Mouse (Mus musculus) lung, embryonic 15.5 days (tissue): ENCODE results near the gene Hspa1a. TPM values are rescaled to one million over a fixed set of nuclear protein-coding genes. Genes with fewer than 3 reads are reported as not detected.
A peak's percentile ranks its signal among the peaks of the same experiment; 100 is the strongest.

Experiments used
- ATAC-seq: fragments of 200-750 bp; cut with Nextera tagmentation; 2 replicates; pipeline ENCODE4 v1.8.0; 2017; ENCODE audit warnings: moderate number of reproducible peaks, borderline replicate concordance; ENCODE audit not compliant: low FRiP score, low TSS enrichment; ENCODE audit errors: extremely low read depth
- H3K27ac ChIP-seq: fragments of 300-500 bp; sonication (generic); 2 replicates; pipeline ENCODE4 v1.5.1; 2015; ENCODE audit warnings: moderate library complexity, mild to moderate bottlenecking, inconsistent platforms
- H3K27me3 ChIP-seq: fragments of 300-500 bp; sonication (generic); 2 replicates; pipeline ENCODE4 v1.6.1; 2015; ENCODE audit warnings: inconsistent platforms
- H3K36me3 ChIP-seq: fragments of 300-500 bp; sonication (generic); 2 replicates; pipeline ENCODE4 v1.6.1; 2015; ENCODE audit warnings: inconsistent platforms
- H3K4me1 ChIP-seq: fragments of 300-500 bp; sonication (generic); 2 replicates; pipeline ENCODE4 v1.6.1; 2015; ENCODE audit warnings: inconsistent platforms
- H3K4me2 ChIP-seq: fragments of 300-500 bp; sonication (generic); 2 replicates; pipeline ENCODE4 v1.6.1; 2015; ENCODE audit warnings: inconsistent platforms, mild to moderate bottlenecking, moderate library complexity
- H3K4me3 ChIP-seq: fragments of 300-500 bp; sonication (generic); 2 replicates; pipeline ENCODE4 v1.5.1; 2015; ENCODE audit warnings: mild to moderate bottlenecking, inconsistent platforms
- H3K9ac ChIP-seq: fragments of 300-500 bp; sonication (generic); 2 replicates; pipeline ENCODE4 v1.6.1; 2015; ENCODE audit warnings: inconsistent platforms
- H3K9me3 ChIP-seq: fragments of 300-500 bp; sonication (generic); 2 replicates; pipeline ENCODE4 v1.6.1; 2016; ENCODE audit warnings: inconsistent platforms
- WGBS: fragments of 180-500 bp; shearing (Covaris S2); methylation state at CpG from one replicate; pipeline ENCODE4 v1.1.7; 2015; 5-methylcytosine and 5-hydroxymethylcytosine counted together
- polyA plus RNA-seq: library from polyadenylated mRNA; unstranded; fragments of >200 nt; fragmentation: Nextera tagmentation; extraction: Ambion mirVana; gene quantifications from 2 replicates; pipeline ENCODE4 v1.2.1, GENCODE M21; 2015

Gene Hspa1a
- polyA plus RNA-seq, 1 experiment from 2014 or later, result 3.4 TPM

DNA sequence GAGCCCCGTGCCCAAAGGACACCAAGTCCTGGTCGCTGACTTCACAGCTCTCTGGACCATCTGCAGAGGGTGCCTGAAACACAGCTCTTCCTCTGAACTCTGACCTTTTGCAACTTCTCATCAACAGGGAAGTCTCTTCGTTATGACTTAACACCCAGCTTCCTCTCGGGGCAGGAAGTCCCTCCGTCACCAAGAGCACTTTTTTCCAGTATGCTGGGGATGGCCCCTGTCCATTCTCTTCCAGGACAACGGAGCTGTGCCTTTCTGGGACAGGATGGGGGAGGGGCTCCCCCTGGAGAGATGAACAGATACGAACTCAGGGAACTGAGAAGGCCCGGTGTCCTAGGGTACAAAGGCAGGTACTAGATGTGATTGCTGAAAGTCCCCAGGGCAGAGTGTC lies 37.1 kb downstream of the Hspa1a start:
- Histone ChIP-seq H3K4me2 (no peak overlapping the region), H3K27ac (no peak overlapping the region), H3K9ac (no peak overlapping the region)

DNA sequence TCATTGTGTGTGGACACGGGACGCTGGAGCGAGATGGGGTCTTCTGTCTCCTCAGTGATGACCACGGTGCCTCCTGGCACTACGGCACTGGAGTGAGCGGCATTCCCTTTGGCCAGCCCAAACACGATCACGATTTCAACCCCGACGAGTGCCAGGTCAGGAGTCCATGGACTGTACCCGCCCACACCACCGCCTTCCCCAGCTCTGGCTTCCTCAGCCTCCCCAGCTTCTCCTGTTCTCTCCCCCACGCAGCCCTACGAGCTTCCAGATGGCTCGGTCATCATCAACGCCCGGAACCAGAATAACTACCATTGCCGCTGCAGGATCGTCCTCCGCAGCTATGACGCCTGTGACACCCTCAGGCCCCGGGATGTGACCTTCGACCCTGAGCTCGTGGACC lies 37.9 kb downstream of the Hspa1a start:
- ATAC-seq, result no peak
- no peak overlapping the region for H3K27ac ChIP-seq
- no peak overlapping the region for H3K4me3 ChIP-seq
- no peaks in the 10 kb centered on the region for H3K27me3 ChIP-seq
- peak overlapping the region; percentile 1; the same call in 1 of the 2 replicates for H3K4me2 ChIP-seq
- H3K9ac ChIP-seq, result no peak overlapping the region
- H3K9me3 ChIP-seq, result no peaks in the 10 kb centered on the region
- H3K36me3 ChIP-seq, result no peaks in the 10 kb centered on the region
- peaks cover 8% of the 10 kb centered on the region for H3K4me1 ChIP-seq
- 74% methylated on average over 24 of the region's 24 CpGs for whole genome bisulfite sequencing

More for the DNA sequence above, 37.1 kb downstream of the Hspa1a start:
- Histone ChIP-seq H3K27me3 (no peaks in the 10 kb centered on the region), H3K36me3 (no peaks in the 10 kb centered on the region), H3K4me3 (no peak overlapping the region), H3K4me1 (peaks cover 8% of the 10 kb centered on the region), H3K9me3 (no peaks in the 10 kb centered on the region)
- 38% methylated on average over 8 of the region's 8 CpGs for WGBS
- ATAC-seq, result no peak

DNA sequence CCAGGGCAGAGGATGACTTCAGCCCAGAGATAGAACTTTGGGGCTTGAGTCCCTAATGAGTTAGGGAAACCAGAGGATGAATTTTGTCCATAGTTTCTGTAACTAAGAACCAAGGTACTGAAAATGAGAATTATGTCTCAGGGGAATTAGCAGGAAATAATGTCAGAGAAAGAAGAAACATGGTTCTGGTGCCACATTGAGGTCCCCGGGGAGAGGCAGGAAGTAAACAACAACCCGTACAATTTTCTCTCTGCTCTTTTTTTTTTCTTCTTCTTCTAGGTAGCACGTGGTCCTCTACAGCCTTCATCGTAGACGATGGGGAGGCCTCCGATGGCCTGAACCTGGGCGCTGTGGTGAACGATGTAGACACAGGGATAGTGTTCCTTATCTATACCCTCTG lies 39.7 kb downstream of the Hspa1a start:
- H3K9me3 ChIP-seq, result no peaks in the 10 kb centered on the region
- 65% methylated on average over 8 of the region's 8 CpGs for WGBS
- H3K4me2 ChIP-seq, result peak overlapping the region; percentile 93
- peak overlapping the region; percentile 61; the same call in 1 of the 2 replicates for H3K4me3 ChIP-seq
- ATAC-seq, result no peak
- peaks cover 8% of the 10 kb centered on the region for H3K4me1 ChIP-seq
- no peak overlapping the region for H3K27ac ChIP-seq
- H3K27me3 ChIP-seq, result no peaks in the 10 kb centered on the region
- H3K36me3 ChIP-seq, result no peaks in the 10 kb centered on the region
- H3K9ac ChIP-seq, result no peak overlapping the region; the same call in 1 of the 2 replicates

DNA sequence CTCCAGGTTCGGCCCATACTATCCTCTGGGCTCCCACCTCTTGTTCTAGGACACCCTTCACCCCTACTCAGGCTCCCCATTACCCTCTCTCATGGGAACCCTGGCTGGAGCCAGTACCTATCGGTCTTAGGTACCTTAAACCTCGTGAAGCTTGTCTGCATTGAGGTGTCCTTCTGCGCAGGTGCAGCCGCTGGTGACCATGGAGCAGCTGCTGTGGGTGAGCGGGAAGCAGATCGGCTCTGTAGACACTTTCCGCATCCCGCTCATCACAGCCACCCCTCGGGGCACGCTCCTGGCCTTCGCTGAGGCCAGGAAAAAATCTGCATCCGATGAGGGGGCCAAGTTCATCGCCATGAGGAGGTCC lies 40.2 kb downstream of the Hspa1a start:
- H3K9me3 ChIP-seq, result no peaks in the 10 kb centered on the region
- H3K36me3 ChIP-seq, result no peaks in the 10 kb centered on the region
- peaks cover 8% of the 10 kb centered on the region for H3K4me1 ChIP-seq
- peak overlapping the region; percentile 93 for H3K4me2 ChIP-seq
- H3K9ac ChIP-seq, result peak overlapping the region; percentile 60
- H3K27me3 ChIP-seq, result no peaks in the 10 kb centered on the region
- H3K4me3 ChIP-seq, result peak overlapping the region; percentile 61
- no peak overlapping the region for H3K27ac ChIP-seq
- 9% methylated on average over 14 of the region's 14 CpGs for WGBS
- peak; percentile 17 for ATAC-seq

DNA sequence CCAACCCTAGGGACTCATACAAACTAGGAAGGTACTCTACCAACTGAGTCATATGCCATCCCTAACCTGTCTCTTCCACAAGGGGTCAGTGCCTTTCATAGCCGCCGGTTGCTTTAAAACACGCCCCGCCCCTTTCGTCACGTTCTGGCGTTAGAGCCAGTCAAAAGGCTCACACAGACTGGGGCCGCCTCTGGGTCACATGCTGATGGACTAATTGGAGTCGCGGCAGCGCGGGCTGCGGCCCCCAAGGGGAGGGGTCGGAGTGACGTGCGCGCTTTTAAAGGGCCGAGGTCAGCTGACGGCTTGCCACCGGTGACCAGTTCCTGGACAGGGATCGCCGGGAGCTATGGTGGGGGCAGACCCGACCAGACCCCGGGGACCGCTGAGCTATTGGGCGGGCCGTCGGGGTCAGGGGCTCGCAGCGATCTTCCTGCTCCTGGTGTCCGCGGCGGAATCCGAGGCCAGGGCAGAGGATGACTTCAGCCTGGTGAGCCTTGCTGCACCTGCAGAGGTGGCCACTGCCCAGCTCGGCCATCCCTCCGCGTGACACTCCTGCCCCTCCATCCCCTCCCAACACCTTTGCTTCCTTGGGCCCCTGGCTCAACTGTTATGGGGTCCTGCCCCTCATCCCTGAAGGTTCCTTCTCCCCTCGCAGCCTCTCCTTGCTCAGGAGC lies 40.8 kb downstream of the Hspa1a start, which contains the start of gene Neu1:
Neu1 (plus strand) TSS at position 193 of the 674 bp plus-strand sequence.
- ATAC-seq, result peak; percentile 96
- no peak within 1 kb of the TSS for H3K27ac ChIP-seq
- peak within 1 kb of the TSS; percentile 60 for H3K9ac ChIP-seq
- H3K36me3 ChIP-seq, result no peaks in the 10 kb centered on the region
- peaks cover 8% of the 10 kb centered on the region for H3K4me1 ChIP-seq
- H3K27me3 ChIP-seq, result no peaks in the 10 kb centered on the region
- H3K4me3 ChIP-seq, result peak within 1 kb of the TSS; percentile 61
- peak within 1 kb of the TSS; percentile 93 for H3K4me2 ChIP-seq
- no peaks in the 10 kb centered on the region for H3K9me3 ChIP-seq
- WGBS, result under 1% methylated on average over 38 of the region's 38 CpGs

DNA sequence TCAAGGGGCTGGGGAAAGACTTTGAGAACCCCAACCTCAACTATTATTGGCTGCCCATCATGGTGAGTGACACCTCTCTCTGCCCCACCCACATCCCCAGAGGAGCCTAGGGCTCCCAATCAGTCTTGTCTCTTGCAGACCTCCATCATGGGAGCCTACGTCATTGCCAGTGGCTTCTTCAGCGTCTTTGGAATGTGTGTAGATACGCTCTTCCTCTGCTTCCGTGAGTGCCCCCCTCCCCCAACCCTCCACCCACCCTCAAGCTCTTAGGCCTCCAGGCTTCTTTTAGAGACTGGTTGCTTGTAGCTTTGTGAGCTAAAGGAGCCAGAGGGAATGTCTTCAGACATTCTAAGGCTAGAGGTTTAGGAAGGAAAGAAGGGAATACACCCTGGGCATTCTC lies 43.1 kb downstream of the Hspa1a start:
- H3K36me3 ChIP-seq, result no peaks in the 10 kb centered on the region
- 31% methylated on average over 4 of the region's 4 CpGs for WGBS
- peaks cover 8% of the 10 kb centered on the region for H3K4me1 ChIP-seq
- no peak overlapping the region for H3K4me3 ChIP-seq
- no peak for ATAC-seq
- no peak overlapping the region for H3K9ac ChIP-seq
- no peaks in the 10 kb centered on the region for H3K27me3 ChIP-seq
- H3K27ac ChIP-seq, result no peak overlapping the region
- H3K9me3 ChIP-seq, result no peaks in the 10 kb centered on the region
- H3K4me2 ChIP-seq, result no peak overlapping the region

DNA sequence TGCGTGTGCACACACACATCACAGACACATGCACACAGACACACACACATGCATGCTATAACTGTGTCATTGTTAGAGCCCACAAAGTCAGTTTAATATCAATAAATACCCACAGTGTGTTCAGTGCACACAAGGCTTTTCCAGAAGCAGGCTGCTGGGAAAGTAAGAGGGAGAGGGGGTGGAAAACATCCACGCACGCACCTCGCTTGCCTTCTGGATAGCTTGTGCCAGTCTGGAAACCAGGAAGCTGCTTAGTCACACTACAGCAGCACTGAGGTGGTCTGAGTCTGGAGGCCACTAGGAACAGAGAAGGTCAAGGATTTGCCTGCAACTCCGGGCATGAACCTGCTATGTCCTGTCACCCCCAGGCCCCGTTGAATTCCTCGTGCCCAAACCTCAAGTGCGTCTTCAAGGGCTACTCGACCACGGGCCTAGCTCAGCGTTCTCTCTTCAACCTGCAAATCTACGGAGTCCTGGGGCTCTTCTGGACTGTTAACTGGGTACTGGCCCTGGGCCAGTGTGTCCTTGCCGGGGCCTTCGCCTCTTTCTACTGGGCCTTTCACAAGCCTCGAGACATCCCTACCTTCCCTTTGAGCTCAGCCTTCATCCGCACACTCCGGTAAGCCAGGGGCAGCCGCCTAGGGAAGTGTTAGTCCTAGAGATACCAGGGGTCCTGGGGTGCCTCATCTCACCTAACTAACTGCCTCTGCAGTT lies 44.5 kb downstream of the Hspa1a start:
- no peak overlapping the region for H3K4me3 ChIP-seq
- H3K27ac ChIP-seq, result no peak overlapping the region
- no peak for ATAC-seq
- H3K9ac ChIP-seq, result no peak overlapping the region
- H3K9me3 ChIP-seq, result no peaks in the 10 kb centered on the region
- H3K4me1 ChIP-seq, result peaks cover 8% of the 10 kb centered on the region
- H3K36me3 ChIP-seq, result no peaks in the 10 kb centered on the region
- WGBS, result 65% methylated on average over 18 of the region's 18 CpGs
- 0 out of 2 replicates have a peak overlapping the region, but pooled peaks have one; percentile 10 for H3K4me2 ChIP-seq
- no peaks in the 10 kb centered on the region for H3K27me3 ChIP-seq

DNA sequence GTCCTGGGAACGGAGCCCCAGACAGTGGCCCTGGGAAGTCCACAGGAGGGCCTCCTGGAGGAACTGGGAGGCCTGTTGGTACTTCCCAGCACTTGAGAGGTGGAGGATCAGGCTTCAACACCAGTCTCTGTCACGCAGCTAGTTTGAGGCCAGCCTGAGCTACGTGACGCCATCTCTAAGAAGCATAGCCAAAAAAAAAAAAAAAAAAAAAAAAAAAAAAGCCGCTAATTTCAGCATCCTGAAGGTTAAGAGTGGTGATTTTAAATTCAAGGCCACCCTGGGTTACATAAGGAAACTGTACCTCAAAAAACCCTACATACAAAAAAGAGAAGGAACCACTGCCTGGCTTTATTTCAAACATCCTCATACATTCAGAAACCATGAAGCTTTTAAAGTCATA lies 47.7 kb downstream of the Hspa1a start:
- Histone ChIP-seq H3K9me3 (no peaks in the 10 kb centered on the region), H3K9ac (no peak overlapping the region), H3K27ac (no peak overlapping the region), H3K4me2 (no peak overlapping the region), H3K4me1 (no peaks in the 10 kb centered on the region), H3K4me3 (no peak overlapping the region), H3K27me3 (no peaks in the 10 kb centered on the region), H3K36me3 (no peaks in the 10 kb centered on the region)
- ATAC-seq, result no peak
- WGBS, result 58% methylated on average over 5 of the region's 5 CpGs

DNA sequence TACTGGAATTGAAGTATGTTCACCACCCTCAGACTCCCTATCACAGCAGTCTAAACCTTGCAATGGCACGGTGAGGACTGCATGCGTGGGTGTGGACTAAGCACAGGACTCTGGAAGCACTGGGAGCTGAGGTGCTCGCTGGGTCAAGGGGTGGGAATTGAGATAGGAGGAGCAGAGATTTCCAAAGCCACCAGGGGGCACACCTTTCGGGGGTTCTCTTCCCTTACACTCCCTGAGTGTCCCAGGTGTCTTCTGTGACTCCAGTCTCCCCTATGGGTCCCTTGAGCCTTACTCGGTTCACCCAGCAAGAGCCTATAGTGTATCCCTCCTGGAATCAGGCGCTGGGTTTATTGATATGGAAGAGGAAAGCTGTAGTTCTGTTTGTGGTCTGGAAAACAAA lies 49.0 kb downstream of the Hspa1a start:
- no peaks in the 10 kb centered on the region for H3K4me1 ChIP-seq
- WGBS, result 42% methylated on average over 6 of the region's 6 CpGs

More for the DNA sequence above, 49.0 kb downstream of the Hspa1a start:
- Histone ChIP-seq H3K27me3 (no peaks in the 10 kb centered on the region), H3K9ac (no peak overlapping the region), H3K27ac (no peak overlapping the region), H3K4me2 (no peak overlapping the region), H3K4me3 (no peak overlapping the region), H3K36me3 (no peaks in the 10 kb centered on the region), H3K9me3 (no peaks in the 10 kb centered on the region)
- ATAC-seq, result no peak

Other genes starting within 250 kb of the Hspa1a start
- gene C4b, start 228.3 kb downstream of the Hspa1a start, polyA plus RNA-seq, result 0.11 and 0.42 TPM in 2 replicates
- not detected in 2 replicates for gene Cyp21a1, start 167.6 kb downstream of the Hspa1a start, polyA plus RNA-seq
- gene Stk19, start 135.2 kb downstream of the Hspa1a start, polyA plus RNA-seq, result 32.7 and 33.7 TPM in 2 replicates
- gene Dxo, start 135.1 kb downstream of the Hspa1a start, polyA plus RNA-seq, result 63.0 and 63.3 TPM in 2 replicates
- gene Skiv2l, start 121.9 kb downstream of the Hspa1a start, polyA plus RNA-seq, result 50.8 and 54.0 TPM in 2 replicates
- gene Nelfe, start 121.8 kb downstream of the Hspa1a start, polyA plus RNA-seq, result 92.6 and 95.7 TPM in 2 replicates
- 2.8 and 3.1 TPM in 2 replicates for gene Cfb, start 109.6 kb downstream of the Hspa1a start, polyA plus RNA-seq
- gene Zbtb12, start 92.7 kb downstream of the Hspa1a start, polyA plus RNA-seq, result 2.6 and 2.7 TPM in 2 replicates
- gene Gm20547, start 90.1 kb downstream of the Hspa1a start, polyA plus RNA-seq, result not detected in 2 replicates
- gene C2, start 73.9 kb downstream of the Hspa1a start, polyA plus RNA-seq, result 2.6 and 2.9 TPM in 2 replicates
- gene Ehmt2, start 73.7 kb downstream of the Hspa1a start, polyA plus RNA-seq, result 64.9 and 69.9 TPM in 2 replicates
- gene Slc44a4, start 57.7 kb downstream of the Hspa1a start, polyA plus RNA-seq, result 0.94 and 1.5 TPM in 2 replicates
- gene Neu1, start 40.9 kb downstream of the Hspa1a start, polyA plus RNA-seq, result 17.3 and 17.9 TPM in 2 replicates
- gene Hspa1b, start 12.9 kb downstream of the Hspa1a start, polyA plus RNA-seq, result 0.15 and 0.26 TPM in 2 replicates
- gene Gm20481, start 2.2 kb downstream of the Hspa1a start, polyA plus RNA-seq, result not detected in 2 replicates
- gene Hspa1l, start 547 bp upstream of the Hspa1a start, polyA plus RNA-seq, result 0.45 and 0.79 TPM in 2 replicates
- gene Lsm2, start 9.7 kb upstream of the Hspa1a start, polyA plus RNA-seq, result 210 and 216 TPM in 2 replicates
- 128 and 129 TPM in 2 replicates for gene Vars, start 28.8 kb upstream of the Hspa1a start, polyA plus RNA-seq
- gene Vwa7, start 44.4 kb upstream of the Hspa1a start, polyA plus RNA-seq, result 0.14 and 0.25 TPM in 2 replicates
- 7.2 and 7.7 TPM in 2 replicates for gene Sapcd1, start 55.9 kb upstream of the Hspa1a start, polyA plus RNA-seq
- 4.4 TPM in 2 replicates for gene Msh5, start 74.6 kb upstream of the Hspa1a start, polyA plus RNA-seq
- 283 and 300 TPM in 2 replicates for gene Clic1, start 77.8 kb upstream of the Hspa1a start, polyA plus RNA-seq
- 330 and 333 TPM in 2 replicates for gene Ddah2, start 86.9 kb upstream of the Hspa1a start, polyA plus RNA-seq
- gene Ly6g6c, start 93.2 kb upstream of the Hspa1a start, polyA plus RNA-seq, result 0.36 and 0.39 TPM in 2 replicates
- 0.67 and 0.93 TPM in 2 replicates for gene Mpig6b, start 94.0 kb upstream of the Hspa1a start, polyA plus RNA-seq
- gene Ly6g6e, start 104.7 kb upstream of the Hspa1a start, polyA plus RNA-seq, result 0.96 and 1.2 TPM in 2 replicates
- gene Ly6g6d, start 105.9 kb upstream of the Hspa1a start, polyA plus RNA-seq, result 5.2 and 6.7 TPM in 2 replicates
- 0.23 and 0.51 TPM in 2 replicates for gene Ly6g6f, start 113.5 kb upstream of the Hspa1a start, polyA plus RNA-seq
- gene Abhd16a, start 117.1 kb upstream of the Hspa1a start, polyA plus RNA-seq, result 94.8 and 95.6 TPM in 2 replicates
- gene Ly6g5c, start 136.1 kb upstream of the Hspa1a start, polyA plus RNA-seq, result not detected in 2 replicates
- 0.79 and 0.95 TPM in 2 replicates for gene Ly6g5b, start 143.3 kb upstream of the Hspa1a start, polyA plus RNA-seq
- gene Gpank1, start 149.3 kb upstream of the Hspa1a start, polyA plus RNA-seq, result 17.7 and 18.0 TPM in 2 replicates
- gene Csnk2b, start 149.9 kb upstream of the Hspa1a start, polyA plus RNA-seq, result 265 TPM in 2 replicates
- 9.6 and 9.7 TPM in 2 replicates for gene D17H6S53E, start 154.2 kb upstream of the Hspa1a start, polyA plus RNA-seq
- gene Apom, start 159.9 kb upstream of the Hspa1a start, polyA plus RNA-seq, result 1.0 and 3.9 TPM in 2 replicates
- 48.6 and 51.2 TPM in 2 replicates for gene Bag6, start 163.0 kb upstream of the Hspa1a start, polyA plus RNA-seq
- 169 and 179 TPM in 2 replicates for gene Prrc2a, start 192.7 kb upstream of the Hspa1a start, polyA plus RNA-seq
- 6.9 and 9.0 TPM in 2 replicates for gene Aif1, start 203.9 kb upstream of the Hspa1a start, polyA plus RNA-seq
- 12.1 and 13.0 TPM in 2 replicates for gene Lst1, start 216.3 kb upstream of the Hspa1a start, polyA plus RNA-seq
- gene Ltb, start 222.3 kb upstream of the Hspa1a start, polyA plus RNA-seq, result 0.65 and 2.2 TPM in 2 replicates
- gene Tnf, start 229.9 kb upstream of the Hspa1a start, polyA plus RNA-seq, result 0.16 TPM in 1 of 2 replicates, not detected in the other
- 0.11 and 0.21 TPM in 2 replicates for gene Lta, start 233.2 kb upstream of the Hspa1a start, polyA plus RNA-seq
- gene Gm16181, start 248.7 kb upstream of the Hspa1a start, polyA plus RNA-seq, result 0.70 and 0.75 TPM in 2 replicates